In the genomic region with DNA sequence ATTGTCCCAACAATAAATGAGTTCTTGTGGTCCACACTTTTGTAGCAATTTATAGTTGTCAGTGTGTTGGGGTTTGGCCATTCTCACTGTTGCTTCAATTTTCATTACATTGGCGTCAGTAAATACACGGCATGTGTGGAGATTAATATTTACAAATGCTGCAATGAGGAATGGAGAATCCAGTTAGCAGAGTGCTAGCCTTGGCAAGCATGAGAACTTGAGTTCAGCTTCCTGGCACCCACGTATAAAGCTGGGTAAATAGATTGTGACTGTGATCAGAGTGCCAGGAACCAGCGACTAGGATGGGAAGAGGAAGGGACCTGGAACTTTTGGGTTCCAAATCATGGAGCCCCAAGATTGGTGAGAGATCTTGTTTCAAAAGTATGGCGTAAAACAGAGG, we compare ENCODE assay signal across 16 mouse cellular contexts.
"Had no signal": no experiment of that assay in that cellular context is flagged by ENCODE, and none has a peak within 500 bp of the region (broad histone marks: within the 10 kb centered on the region; RNA-seq: fewer than 3 reads in every experiment).

No protein-coding gene starts in this region.

- H3K9ac ChIP-seq: neural tube, embryonic 13.5 days; neural tube, embryonic 15.5 days; stomach, embryonic 15.5 days had no signal

- H3K9me3 ChIP-seq: neural tube, embryonic 13.5 days; neural tube, embryonic 15.5 days; stomach, embryonic 15.5 days had no signal

- H3K36me3 ChIP-seq: neural tube, embryonic 13.5 days; neural tube, embryonic 15.5 days; stomach, embryonic 15.5 days had no signal

- H3K4me3 ChIP-seq: neural tube, embryonic 13.5 days; neural tube, embryonic 15.5 days; stomach, embryonic 15.5 days had no signal

- H3K27me3 ChIP-seq: neural tube, embryonic 13.5 days; neural tube, embryonic 15.5 days; stomach, embryonic 15.5 days had no signal

- DNase-seq: retina, postnatal 1 day; right cerebral cortex, adult 18-20 months; right cerebral cortex, postnatal 14 days; right cerebral cortex, postnatal 25 days; right cerebral cortex, postnatal 4 days; spleen, adult 18-20 months; thymus, adult 18-20 months; thymus, adult 2 months; thymus, postnatal 14 days; thymus, postnatal 25 days; thymus, postnatal 36 days; thymus, postnatal 4 days had no signal

- H3K27ac ChIP-seq: neural tube, embryonic 13.5 days; neural tube, embryonic 15.5 days; stomach, embryonic 15.5 days; stomach, postnatal 0 days had no signal

- H3K4me2 ChIP-seq: neural tube, embryonic 13.5 days; neural tube, embryonic 15.5 days; stomach, embryonic 15.5 days had no signal
